In genomic region chr13:107461048-107461912, GRCm38 (mm10) we compare ENCODE assay signal across 8 mouse cellular contexts.
DNase-seq lines count a peak whose midpoint lies in the region; ATAC-seq and TF ChIP-seq lines count a peak whose summit lies in the region.

No protein-coding gene starts in this region.

- H3K27ac ChIP-seq in ES-E14 (ENCODE audit: insufficient read depth, low read depth, low read length, poor library complexity, severe bottlenecking): 0 out of 2 replicates have a peak overlapping the region, but pooled peaks have one; percentile 36
- peak overlapping the region; percentile 56 for H3K27ac ChIP-seq in forebrain, embryonic 16.5 days (ENCODE audit: low read length)
- H3K27ac ChIP-seq in hindbrain, embryonic 10.5 days: no peak overlapping the region

- no peaks in the 10 kb centered on the region for H3K27me3 ChIP-seq in forebrain, embryonic 16.5 days (replicated peaks; ENCODE audit: control insufficient read depth, insufficient read depth, low read length)
- H3K27me3 ChIP-seq in hindbrain, embryonic 10.5 days (ENCODE audit: insufficient read depth, poor library complexity, severe bottlenecking): peaks cover 6% of the 10 kb centered on the region; the same call in 1 of the 2 replicates

- H3K4me2 ChIP-seq in forebrain, embryonic 16.5 days (ENCODE audit: low read length): peak overlapping the region; percentile 33

- peak; percentile 48 for TF ChIP-seq CTCF in lung, adult 2 months (IDR thresholded peaks at IDR 0.05; ENCODE audit: insufficient read depth, low read length)

- peak; percentile 22 for DNase-seq in ES-E14 (ENCODE audit: low read depth, low spot score)
- DNase-seq in hindbrain, embryonic 10.5 days (ENCODE audit: low spot score): peak; percentile 60
- DNase-seq in layer of hippocampus, adult 18-20 months (ENCODE audit: low spot score in 2 of 2): peak; percentile 56 to 85
- peak; percentile 36 for DNase-seq in lung, adult 2 months
- DNase-seq in ovary, postnatal 14 days (ENCODE audit: low spot score): peak; percentile 31
- DNase-seq in yolk sac, embryonic 10.5 days (ENCODE audit: low spot score): peak; percentile 43

- no peaks in the 10 kb centered on the region for H3K4me1 ChIP-seq in ES-E14 (ENCODE audit: control insufficient read depth in 2 of 2, insufficient read depth in 2 of 2, low read length in 2 of 2, poor library complexity in 1 of 2)
- peaks cover 8% of the 10 kb centered on the region for H3K4me1 ChIP-seq in forebrain, embryonic 16.5 days (replicated peaks; ENCODE audit: control insufficient read depth, insufficient read depth, low read length)
- H3K4me1 ChIP-seq in hindbrain, embryonic 10.5 days (replicated peaks): peaks cover 11% of the 10 kb centered on the region
- H3K4me1 ChIP-seq in lung, adult 2 months (ENCODE audit: control insufficient read depth, insufficient read depth, low read length): peaks cover 6% of the 10 kb centered on the region; the same call in 1 of the 2 replicates

- 11% methylated on average over 16 of the region's 16 CpGs for WGBS in forebrain, embryonic 16.5 days
- 24% methylated on average over 16 of the region's 16 CpGs for WGBS in hindbrain, embryonic 10.5 days
- 15% methylated on average over 16 of the region's 16 CpGs for WGBS in lung, adult 2 months

- no peaks in the 10 kb centered on the region for H3K9me3 ChIP-seq in ES-E14 (ENCODE audit: control insufficient read depth, insufficient read depth, low read depth, low read length)
- H3K9me3 ChIP-seq in forebrain, embryonic 16.5 days (ENCODE audit: control insufficient read depth, low read length): no peaks in the 10 kb centered on the region
- H3K9me3 ChIP-seq in hindbrain, embryonic 10.5 days: no peaks in the 10 kb centered on the region

- H3K4me3 ChIP-seq in ES-E14 (ENCODE audit: insufficient read depth in 1 of 2, low read depth in 1 of 2, low read length in 2 of 2, poor library complexity in 1 of 2, severe bottlenecking in 1 of 2): no peak overlapping the region
- no peak overlapping the region for H3K4me3 ChIP-seq in forebrain, embryonic 16.5 days (replicated peaks; ENCODE audit: low read length)
- no peak overlapping the region for H3K4me3 ChIP-seq in hindbrain, embryonic 10.5 days
- no peak overlapping the region for H3K4me3 ChIP-seq in lung, adult 2 months (replicated peaks; ENCODE audit: extremely low read depth, low read depth, low read length)

- TF ChIP-seq POLR2A in lung, adult 2 months (IDR thresholded peaks at IDR 0.05; ENCODE audit: borderline replicate concordance, extremely low read depth, low read depth, low read length): no peak

- ATAC-seq in cerebellum, adult (ENCODE audit: insufficient number of reproducible peaks, low FRiP score, low TSS enrichment): peak; percentile 96
- ATAC-seq in forebrain, embryonic 16.5 days: peak; percentile 97

- in situ Hi-C loops in ES-E14 (cut with MboI; ENCODE audit: low sequenced_read_pairs in 2 of 2, unreplicated experiment in 2 of 2): no loop called here

- no peak overlapping the region for H3K9ac ChIP-seq in ES-E14 (ENCODE audit: insufficient read depth, low read depth, low read length, poor library complexity, severe bottlenecking)
- no peak overlapping the region for H3K9ac ChIP-seq in forebrain, embryonic 16.5 days (replicated peaks; ENCODE audit: low read depth, low read length)

- H3K36me3 ChIP-seq in ES-E14 (ENCODE audit: control insufficient read depth, insufficient read depth, low read length, poor library complexity, severe bottlenecking): no peaks in the 10 kb centered on the region
- no peaks in the 10 kb centered on the region for H3K36me3 ChIP-seq in forebrain, embryonic 16.5 days (ENCODE audit: control insufficient read depth, insufficient read depth)
- H3K36me3 ChIP-seq in hindbrain, embryonic 10.5 days: no peaks in the 10 kb centered on the region

TF ChIP-seq in ES-E14, 5 proteins besides CTCF, POLR2A, EP300 and RAD21:
- TF ChIP-seq ZC3H11A (IDR thresholded peaks at IDR 0.05; ENCODE audit: borderline replicate concordance, low read depth, low read length) (peak; percentile 68), HCFC1 (IDR thresholded peaks at IDR 0.05; ENCODE audit: borderline replicate concordance, insufficient read depth, low read length) (no peak)
TF ChIP-seq in ES-E14: peak in this region for 1.
